Mouse (Mus musculus) cerebellum, adult 2 months (tissue): ENCODE measurements at regions not wholly inside any gene's neighbourhood (a gene's known extent, or its start where the extent isn't known, plus 50 kb on each side); places are given as distances from the start of the nearest gene placed in this dataset.

Source experiments
- CTCF ChIP-seq: fragments of 200-500 bp; IDR thresholded peaks from 2 replicates; pipeline ENCODE4 v1.5.1; 2011; ENCODE audit warnings: low read depth, mild to moderate bottlenecking, control low read depth, low read length, moderate library complexity, borderline replicate concordance; ENCODE audit not compliant: insufficient read depth
- POLR2A ChIP-seq: fragments of 200-500 bp; IDR thresholded peaks from 2 replicates; pipeline ENCODE4 v1.6.1; 2011; ENCODE audit warnings: low read length, control low read depth, borderline replicate concordance; ENCODE audit not compliant: insufficient read depth

DNA sequence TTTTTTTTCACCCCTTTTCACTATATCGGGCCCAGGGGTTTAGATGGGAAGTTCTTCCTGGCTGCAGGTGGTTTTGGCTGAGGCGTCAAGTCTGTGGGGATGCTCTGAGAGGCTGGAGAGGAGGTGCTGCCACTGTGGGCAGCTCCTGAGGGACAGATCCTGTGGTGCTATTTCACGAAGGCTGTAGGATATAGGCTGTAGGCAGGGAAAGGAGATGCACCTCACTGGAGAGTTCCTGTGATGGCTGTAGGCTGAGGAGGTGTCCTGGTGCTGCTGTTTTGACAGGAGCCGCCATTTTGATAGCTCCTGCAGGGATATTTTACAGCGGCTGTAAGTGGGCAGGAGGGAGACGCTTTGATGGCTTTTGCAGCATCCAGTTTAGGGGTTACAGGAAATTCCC, 280.2 kb upstream of the Msx2 start:
- TF ChIP-seq POLR2A (no peak), CTCF (no peak)
